Mouse (Mus musculus): ENCODE measurements around the gene Slc25a47. TPM values are rescaled to one million over a fixed set of nuclear protein-coding genes. Genes with fewer than 3 reads are reported as not detected.

The Slc25a47 gene
- polyA plus RNA-seq (2014; fragmentation: Nextera tagmentation; extraction: Ambion mirVana), result 9.8 TPM in 2 replicates

GRCm38 (mm10) chr12:108835840-108836409, at the start of gene Slc25a47, which contains the start of gene Slc25a29:
Gene Slc25a47 (plus strand): TSS chr12:108836046.
Gene Slc25a29 (minus strand): TSS chr12:108835883.
- ATAC-seq (ENCODE audit: low FRiP score) (peak; percentile 99), DNase-seq (ENCODE audit: low spot score, missing footprints) (peak; percentile 99)
- peak within 1 kb of the TSS; percentile 83 for H3K9ac ChIP-seq (ENCODE audit: low read length)
- WGBS, result under 1% methylated on average over 53 of the region's 53 CpGs
- peak within 1 kb of the TSS; percentile 68 for H3K27ac ChIP-seq (ENCODE audit: low read depth, low read length)
- peaks cover 30% of the 10 kb centered on the region for H3K4me1 ChIP-seq (ENCODE audit: control insufficient read depth, insufficient read depth, low read length)
- no peaks in the 10 kb centered on the region for H3K27me3 ChIP-seq (ENCODE audit: control insufficient read depth, insufficient read depth, low read length)
- peak within 1 kb of the TSS; percentile 60 for H3K4me3 ChIP-seq (ENCODE audit: low read depth, low read length)
- H3K4me2 ChIP-seq, result peak within 1 kb of the TSS; percentile 81
- no peaks in the 10 kb centered on the region for H3K9me3 ChIP-seq (ENCODE audit: control insufficient read depth, low read length)
- H3K36me3 ChIP-seq (ENCODE audit: control insufficient read depth, insufficient read depth, low read length), result no peaks in the 10 kb centered on the region

DNA sequence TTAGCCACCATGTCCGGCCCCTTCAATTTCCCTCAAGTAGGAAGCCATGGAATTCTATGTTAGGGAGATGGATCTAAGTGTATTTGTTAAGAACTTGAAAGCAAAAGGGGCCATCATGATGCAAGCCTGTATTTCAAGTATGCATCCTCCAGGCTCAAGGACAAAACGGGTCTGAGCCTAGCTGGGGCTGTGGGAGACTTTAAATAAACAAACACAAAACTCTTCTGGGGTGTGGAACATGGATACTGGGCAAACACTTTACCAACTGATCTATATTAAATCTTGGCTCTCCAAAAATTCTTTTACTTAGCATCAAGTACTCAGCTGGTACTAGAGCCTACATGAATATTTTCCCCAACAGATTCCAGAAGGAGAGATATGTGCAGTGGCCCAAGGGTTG, 48.5 kb upstream of the Slc25a47 start:
- Histone ChIP-seq H3K4me2 (no peak overlapping the region), H3K36me3 (ENCODE audit: control insufficient read depth, insufficient read depth, low read length) (no peaks in the 10 kb centered on the region), H3K27ac (ENCODE audit: low read depth, low read length) (no peak overlapping the region), H3K9me3 (ENCODE audit: control insufficient read depth, low read length) (peaks cover 7% of the 10 kb centered on the region; the same call in 1 of the 2 replicates), H3K9ac (ENCODE audit: low read length) (no peak overlapping the region), H3K27me3 (ENCODE audit: control insufficient read depth, insufficient read depth, low read length) (no peaks in the 10 kb centered on the region), H3K4me3 (ENCODE audit: low read depth, low read length) (no peak overlapping the region), H3K4me1 (ENCODE audit: control insufficient read depth, insufficient read depth, low read length) (peaks cover 5% of the 10 kb centered on the region; the same call in 1 of the 2 replicates)
- 91% methylated on average over 2 of the region's 2 CpGs for WGBS
- ATAC-seq (ENCODE audit: low FRiP score) (no peak), DNase-seq (ENCODE audit: low spot score, missing footprints) (peak; percentile 41)

- Histone ChIP-seq H3K9ac (ENCODE audit: low read length) (peak overlapping the region; percentile 88), H3K4me3 (ENCODE audit: low read depth, low read length) (peak overlapping the region; percentile 98), H3K4me2 (peak overlapping the region; percentile 57), H3K27me3 (ENCODE audit: control insufficient read depth, insufficient read depth, low read length) (no peaks in the 10 kb centered on the region), H3K9me3 (ENCODE audit: control insufficient read depth, low read length) (no peaks in the 10 kb centered on the region), H3K4me1 (ENCODE audit: control insufficient read depth, insufficient read depth, low read length) (peaks cover 10% of the 10 kb centered on the region), H3K27ac (ENCODE audit: low read depth, low read length) (peak overlapping the region; percentile 93), H3K36me3 (ENCODE audit: control insufficient read depth, insufficient read depth, low read length) (no peaks in the 10 kb centered on the region)
- DNase-seq (ENCODE audit: low spot score, missing footprints), result peak; percentile 98
- peak; percentile 47 for ATAC-seq (ENCODE audit: low FRiP score)
- WGBS, result under 1% methylated on average over 52 of the region's 52 CpGs
Measured at GRCm38 (mm10) chr12:108792152-108792545, 43.7 kb upstream of the Slc25a47 start.

DNA sequence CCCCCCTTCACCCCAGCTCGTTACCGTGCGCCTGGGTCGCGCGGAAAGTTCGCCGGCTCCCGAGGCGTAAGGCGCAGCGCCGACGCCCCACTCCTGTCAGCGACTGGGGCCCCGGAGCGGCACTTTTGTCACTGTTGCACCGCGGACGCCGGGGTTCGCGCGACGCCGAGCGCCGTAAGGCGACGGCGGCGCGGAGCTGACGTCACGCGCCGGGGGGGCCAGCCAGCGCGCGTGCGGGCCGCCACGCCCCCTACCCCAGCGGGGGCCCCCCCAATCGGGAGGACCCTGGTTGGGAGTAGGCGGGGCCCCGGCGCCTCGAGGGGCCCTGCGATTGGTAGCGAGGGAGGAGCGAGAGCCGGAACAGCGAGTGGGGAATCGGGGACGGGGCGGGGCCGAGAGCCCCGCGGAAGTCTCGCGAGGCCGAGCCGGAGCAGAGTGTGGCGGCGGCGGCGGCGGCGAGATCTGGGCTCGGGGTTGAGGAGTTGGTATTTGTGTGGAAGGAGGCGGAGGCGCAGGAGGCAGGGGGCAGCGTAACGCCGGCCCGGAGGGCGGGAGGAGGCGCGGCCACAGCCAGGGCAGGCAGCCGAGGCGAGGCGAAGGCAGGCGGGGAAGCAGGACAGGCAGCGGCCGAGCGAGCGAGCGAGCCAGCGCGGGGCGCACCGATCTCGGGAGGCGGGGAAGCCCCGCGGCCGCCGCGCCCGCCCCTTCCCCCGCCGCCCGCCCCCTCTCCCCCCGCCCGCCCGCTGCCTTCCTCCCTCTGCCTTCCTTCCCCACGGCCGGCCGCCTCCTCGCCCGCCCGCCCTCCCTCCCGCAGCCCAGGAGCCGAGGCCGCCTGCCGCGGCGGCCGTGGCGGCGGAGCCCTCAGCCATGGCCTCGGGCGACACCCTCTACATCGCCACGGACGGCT, 43.0 kb upstream of the Slc25a47 start, which contains the start of gene Yy1:
Gene Yy1, plus strand, starts transcription at position 428 of the 907 bp plus-strand sequence.
- Histone ChIP-seq H3K27ac (ENCODE audit: low read depth, low read length) (peak within 1 kb of the TSS; percentile 93), H3K27me3 (ENCODE audit: control insufficient read depth, insufficient read depth, low read length) (no peaks in the 10 kb centered on the region), H3K9ac (ENCODE audit: low read length) (peak within 1 kb of the TSS; percentile 91), H3K4me2 (peak within 1 kb of the TSS; percentile 57), H3K36me3 (ENCODE audit: control insufficient read depth, insufficient read depth, low read length) (no peaks in the 10 kb centered on the region), H3K4me3 (ENCODE audit: low read depth, low read length) (peak within 1 kb of the TSS; percentile 98), H3K4me1 (ENCODE audit: control insufficient read depth, insufficient read depth, low read length) (peaks cover 10% of the 10 kb centered on the region), H3K9me3 (ENCODE audit: control insufficient read depth, low read length) (no peaks in the 10 kb centered on the region)
- ATAC-seq (ENCODE audit: low FRiP score) (peak; percentile 93), DNase-seq (ENCODE audit: low spot score, missing footprints) (peak; percentile 100)
- WGBS, result under 1% methylated on average over 88 of the region's 127 CpGs

DNA sequence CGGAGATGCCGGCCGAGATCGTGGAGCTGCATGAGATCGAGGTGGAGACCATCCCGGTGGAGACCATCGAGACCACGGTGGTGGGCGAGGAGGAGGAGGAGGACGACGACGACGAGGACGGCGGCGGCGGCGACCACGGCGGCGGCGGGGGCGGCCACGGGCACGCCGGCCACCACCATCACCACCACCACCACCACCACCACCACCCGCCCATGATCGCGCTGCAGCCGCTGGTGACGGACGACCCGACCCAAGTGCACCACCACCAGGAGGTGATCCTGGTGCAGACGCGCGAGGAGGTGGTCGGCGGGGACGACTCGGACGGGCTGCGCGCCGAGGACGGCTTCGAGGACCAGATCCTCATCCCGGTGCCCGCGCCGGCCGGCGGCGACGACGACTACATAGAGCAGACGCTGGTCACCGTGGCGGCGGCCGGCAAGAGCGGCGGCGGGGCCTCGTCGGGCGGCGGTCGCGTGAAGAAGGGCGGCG, 42.3 kb upstream of the Slc25a47 start:
- peak; percentile 86 for DNase-seq (ENCODE audit: low spot score, missing footprints)

DNA sequence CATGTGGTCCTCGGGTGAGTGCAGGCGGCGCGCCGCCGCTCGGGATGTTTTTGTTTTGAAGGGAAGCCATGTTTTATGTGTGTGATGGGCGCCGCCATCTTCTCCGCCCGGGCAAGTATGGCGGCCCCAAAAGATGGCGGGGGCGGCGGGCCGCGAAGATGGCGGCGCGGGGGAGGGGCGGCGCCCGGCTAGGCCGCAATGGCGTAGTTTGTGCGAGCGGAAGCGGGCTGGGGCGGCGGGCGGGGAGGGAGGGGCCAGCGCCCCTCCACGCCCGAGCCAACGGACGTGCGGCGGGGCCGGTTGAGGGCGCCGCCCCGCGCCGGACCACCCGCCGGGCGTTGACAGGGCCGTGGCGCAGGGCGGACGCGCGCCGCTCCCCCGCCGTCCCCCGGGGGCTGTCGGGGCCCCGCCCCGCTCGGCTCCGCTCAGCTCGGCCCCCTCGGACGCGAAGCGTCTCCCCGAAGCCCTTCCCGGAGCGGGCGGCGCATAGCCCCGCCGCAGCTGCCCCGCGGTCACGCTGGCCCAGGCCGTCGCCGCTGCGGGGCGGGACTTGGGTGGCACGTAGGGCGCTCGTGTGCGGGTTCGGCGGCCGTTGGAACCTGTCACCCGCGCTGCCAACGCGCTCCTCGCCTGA, 41.7 kb upstream of the Slc25a47 start:
- WGBS, result under 1% methylated on average over 73 of the region's 94 CpGs

More for the DNA sequence above, 42.3 kb upstream of the Slc25a47 start:
- no peaks in the 10 kb centered on the region for H3K36me3 ChIP-seq (ENCODE audit: control insufficient read depth, insufficient read depth, low read length)
- H3K9ac ChIP-seq (ENCODE audit: low read length), result peak overlapping the region; percentile 91
- no peaks in the 10 kb centered on the region for H3K9me3 ChIP-seq (ENCODE audit: control insufficient read depth, low read length)
- H3K27ac ChIP-seq (ENCODE audit: low read depth, low read length), result peak overlapping the region; percentile 93
- H3K4me2 ChIP-seq, result peak overlapping the region; percentile 42
- peak overlapping the region; percentile 98 for H3K4me3 ChIP-seq (ENCODE audit: low read depth, low read length)
- no peaks in the 10 kb centered on the region for H3K27me3 ChIP-seq (ENCODE audit: control insufficient read depth, insufficient read depth, low read length)
- H3K4me1 ChIP-seq (ENCODE audit: control insufficient read depth, insufficient read depth, low read length), result peaks cover 10% of the 10 kb centered on the region
- under 1% methylated on average over 66 of the region's 71 CpGs for WGBS
- ATAC-seq (ENCODE audit: low FRiP score), result peak; percentile 2; the same call in 1 of the 2 replicates

GRCm38 (mm10) chr12:108794979-108795537, 40.8 kb upstream of the Slc25a47 start:
- H3K27ac ChIP-seq (ENCODE audit: low read depth, low read length), result peak overlapping the region; percentile 93
- peak overlapping the region; percentile 68 for H3K4me2 ChIP-seq
- H3K9ac ChIP-seq (ENCODE audit: low read length), result peak overlapping the region; percentile 91
- DNase-seq (ENCODE audit: low spot score, missing footprints) (peak; percentile 89), ATAC-seq (ENCODE audit: low FRiP score) (no peak)
- no peaks in the 10 kb centered on the region for H3K9me3 ChIP-seq (ENCODE audit: control insufficient read depth, low read length)
- peak overlapping the region; percentile 98 for H3K4me3 ChIP-seq (ENCODE audit: low read depth, low read length)
- H3K27me3 ChIP-seq (ENCODE audit: control insufficient read depth, insufficient read depth, low read length), result no peaks in the 10 kb centered on the region
- H3K4me1 ChIP-seq (ENCODE audit: control insufficient read depth, insufficient read depth, low read length), result peaks cover 10% of the 10 kb centered on the region
- WGBS, result 32% methylated on average over 9 of the region's 9 CpGs
- no peaks in the 10 kb centered on the region for H3K36me3 ChIP-seq (ENCODE audit: control insufficient read depth, insufficient read depth, low read length)

More for the DNA sequence above, 41.7 kb upstream of the Slc25a47 start:
- Histone ChIP-seq H3K4me3 (ENCODE audit: low read depth, low read length) (peak overlapping the region; percentile 98), H3K36me3 (ENCODE audit: control insufficient read depth, insufficient read depth, low read length) (no peaks in the 10 kb centered on the region), H3K4me2 (peak overlapping the region; percentile 68), H3K4me1 (ENCODE audit: control insufficient read depth, insufficient read depth, low read length) (peaks cover 10% of the 10 kb centered on the region), H3K27me3 (ENCODE audit: control insufficient read depth, insufficient read depth, low read length) (no peaks in the 10 kb centered on the region), H3K9ac (ENCODE audit: low read length) (peak overlapping the region; percentile 91), H3K9me3 (ENCODE audit: control insufficient read depth, low read length) (no peaks in the 10 kb centered on the region), H3K27ac (ENCODE audit: low read depth, low read length) (peak overlapping the region; percentile 93)
- DNase-seq (ENCODE audit: low spot score, missing footprints), result peak; percentile 97
- peak; percentile 74 for ATAC-seq (ENCODE audit: low FRiP score)

GRCm38 (mm10) chr12:108801613-108802012, 34.2 kb upstream of the Slc25a47 start:
- H3K27me3 ChIP-seq (ENCODE audit: control insufficient read depth, insufficient read depth, low read length), result no peaks in the 10 kb centered on the region
- WGBS, result 92% methylated on average over 2 of the region's 2 CpGs
- ATAC-seq (ENCODE audit: low FRiP score), result no peak
- no peak overlapping the region for H3K9ac ChIP-seq (ENCODE audit: low read length)
- no peak overlapping the region for H3K4me3 ChIP-seq (ENCODE audit: low read depth, low read length)
- H3K36me3 ChIP-seq (ENCODE audit: control insufficient read depth, insufficient read depth, low read length), result no peaks in the 10 kb centered on the region
- H3K9me3 ChIP-seq (ENCODE audit: control insufficient read depth, low read length), result no peaks in the 10 kb centered on the region
- no peaks in the 10 kb centered on the region for H3K4me1 ChIP-seq (ENCODE audit: control insufficient read depth, insufficient read depth, low read length)
- no peak overlapping the region for H3K27ac ChIP-seq (ENCODE audit: low read depth, low read length)
- no peak overlapping the region for H3K4me2 ChIP-seq
- DNase-seq (ENCODE audit: low spot score, missing footprints), result no peak

Measured in midbrain, embryonic 11.5 days (tissue).